Mouse (Mus musculus) C2C12 (cell line): Measurements from ENCODE around the gene Rpl36a.

Source experiments
- CEBPB ChIP-seq: IDR thresholded peaks from one replicate; pipeline ENCODE4 v1.6.1; 2011; ENCODE audit warnings: low read depth, mild to moderate bottlenecking, control low read depth, moderate library complexity
- CTCF ChIP-seq: IDR thresholded peaks from one replicate; pipeline ENCODE4 v1.5.1; 2011; ENCODE audit not compliant: control insufficient read depth, insufficient read depth, insufficient read length
- MAX ChIP-seq: IDR thresholded peaks from one replicate; pipeline ENCODE4 v1.6.1; 2011; ENCODE audit warnings: mild to moderate bottlenecking, control low read depth
- MYOD1 ChIP-seq: IDR thresholded peaks from one replicate; pipeline ENCODE4 v1.6.1; 2011; ENCODE audit warnings: low read depth; ENCODE audit not compliant: control insufficient read depth, insufficient read length
- MYOG ChIP-seq: IDR thresholded peaks from one replicate; pipeline ENCODE4 v1.6.1; 2011; ENCODE audit not compliant: control insufficient read depth, insufficient read length; ENCODE audit errors: extremely low read depth

GRCm38 (mm10) chrX:134632710-134633109, 47.3 kb downstream of the Rpl36a start:
- TF ChIP-seq MYOG: no peak
- TF ChIP-seq MAX: no peak
- TF ChIP-seq CTCF: no peak
- no peak for TF ChIP-seq CEBPB
- no peak for TF ChIP-seq MYOD1
